In genomic region chr16:33446830-33447229, GRCm38 (mm10) we compare ENCODE assay signal across 17 mouse cellular contexts.
DNase-seq lines count a peak whose midpoint lies in the region; ATAC-seq and TF ChIP-seq lines count a peak whose summit lies in the region.
"Had no signal": no experiment of that assay in that cellular context is flagged by ENCODE, and none has a peak within 500 bp of the region (broad histone marks: within the 10 kb centered on the region; RNA-seq: fewer than 3 reads in every experiment).

No protein-coding gene starts in this region.

- H3K4me1 ChIP-seq in lung, postnatal 0 days (ENCODE audit: insufficient read depth, low read depth, low read length): no peaks in the 10 kb centered on the region
- H3K4me1 ChIP-seq in lung, adult 2 months (ENCODE audit: control insufficient read depth, insufficient read depth, low read length): no peaks in the 10 kb centered on the region
- H3K4me1 ChIP-seq in hindbrain, embryonic 16.5 days (ENCODE audit: control insufficient read depth, insufficient read depth, low read depth, low read length): peaks cover 4% of the 10 kb centered on the region
- 0 out of 2 replicates have a peak, but pooled peaks cover 4% of the 10 kb centered on the region for H3K4me1 ChIP-seq in neural tube, embryonic 14.5 days (ENCODE audit: control insufficient read depth, insufficient read depth, low read length)
- H3K4me1 ChIP-seq: embryonic facial prominence, embryonic 10.5 days; liver, embryonic 15.5 days had no signal

- no peaks in the 10 kb centered on the region for H3K36me3 ChIP-seq in lung, postnatal 0 days (ENCODE audit: insufficient read depth, low read length)
- no peaks in the 10 kb centered on the region for H3K36me3 ChIP-seq in hindbrain, embryonic 16.5 days (ENCODE audit: control insufficient read depth, insufficient read depth, low read length)
- no peaks in the 10 kb centered on the region for H3K36me3 ChIP-seq in neural tube, embryonic 14.5 days (ENCODE audit: control insufficient read depth, insufficient read depth, low read length)

- H3K9me3 ChIP-seq in lung, postnatal 0 days (ENCODE audit: low read length): no peaks in the 10 kb centered on the region
- no peaks in the 10 kb centered on the region for H3K9me3 ChIP-seq in hindbrain, embryonic 16.5 days (ENCODE audit: control insufficient read depth, low read length)
- no peaks in the 10 kb centered on the region for H3K9me3 ChIP-seq in neural tube, embryonic 14.5 days (ENCODE audit: control insufficient read depth, low read length)
- H3K9me3 ChIP-seq: embryonic facial prominence, embryonic 10.5 days; heart, embryonic 15.5 days; liver, embryonic 15.5 days had no signal

- no peak overlapping the region for H3K4me3 ChIP-seq in lung, postnatal 0 days (ENCODE audit: low read depth, low read length)
- H3K4me3 ChIP-seq in lung, adult 2 months (replicated peaks; ENCODE audit: extremely low read depth, low read depth, low read length): no peak overlapping the region
- H3K4me3 ChIP-seq in hindbrain, embryonic 16.5 days (ENCODE audit: low read length): no peak overlapping the region
- H3K4me3 ChIP-seq in neural tube, embryonic 14.5 days (ENCODE audit: low read depth, low read length): no peak overlapping the region
- H3K4me3 ChIP-seq: embryonic facial prominence, embryonic 10.5 days; heart, embryonic 15.5 days; liver, embryonic 15.5 days had no signal

- no peak overlapping the region for H3K27ac ChIP-seq in lung, postnatal 0 days (ENCODE audit: low read length)
- H3K27ac ChIP-seq in hindbrain, embryonic 16.5 days (ENCODE audit: low read depth, low read length): no peak overlapping the region
- H3K27ac ChIP-seq in neural tube, embryonic 14.5 days (ENCODE audit: low read depth, low read length): no peak overlapping the region
- H3K27ac ChIP-seq: embryonic facial prominence, embryonic 10.5 days; heart, embryonic 15.5 days; liver, embryonic 15.5 days had no signal

- no peak for DNase-seq in cerebellum, adult 11 months
- peak; percentile 23 for DNase-seq in lung, postnatal 0 days (ENCODE audit: low spot score)
- DNase-seq in lung, adult 2 months: no peak
- DNase-seq in retina, embryonic 14.5 days (ENCODE audit: low spot score): no peak
- DNase-seq: adrenal gland, adult 8-10 months; kidney, postnatal 25 days; lung, postnatal 4 days; retina, postnatal 1 day; spleen, adult 18-20 months had no signal

- no peak for TF ChIP-seq EP300 in lung, postnatal 0 days (IDR thresholded peaks at IDR 0.05)

- WGBS in lung, postnatal 0 days: 61% methylated on average over 5 of the region's 5 CpGs
- WGBS in lung, adult 2 months: 63% methylated on average over 5 of the region's 5 CpGs
- WGBS in hindbrain, embryonic 16.5 days: 52% methylated on average over 5 of the region's 5 CpGs
- 25% methylated on average over 5 of the region's 5 CpGs for WGBS in neural tube, embryonic 14.5 days

- H3K9ac ChIP-seq in lung, postnatal 0 days (replicated peaks; ENCODE audit: low read depth): no peak overlapping the region
- H3K9ac ChIP-seq in hindbrain, embryonic 16.5 days (ENCODE audit: low read depth, low read length): no peak overlapping the region
- no peak overlapping the region for H3K9ac ChIP-seq in neural tube, embryonic 14.5 days (replicated peaks; ENCODE audit: low read depth, low read length)
- H3K9ac ChIP-seq: heart, embryonic 15.5 days; liver, embryonic 15.5 days had no signal

- no peaks in the 10 kb centered on the region for H3K27me3 ChIP-seq in lung, postnatal 0 days (replicated peaks; ENCODE audit: insufficient read depth, low read length)
- no peaks in the 10 kb centered on the region for H3K27me3 ChIP-seq in hindbrain, embryonic 16.5 days (replicated peaks; ENCODE audit: control insufficient read depth, insufficient read depth, low read length)
- no peaks in the 10 kb centered on the region for H3K27me3 ChIP-seq in neural tube, embryonic 14.5 days (ENCODE audit: control insufficient read depth, insufficient read depth, low read length)
- H3K27me3 ChIP-seq: heart, embryonic 15.5 days; liver, embryonic 15.5 days; Patski had no signal

- no peak for TF ChIP-seq CTCF in lung, postnatal 0 days (IDR thresholded peaks at IDR 0.05)
- no peak for TF ChIP-seq CTCF in lung, adult 2 months (IDR thresholded peaks at IDR 0.05; ENCODE audit: insufficient read depth, low read length)

- H3K4me2 ChIP-seq in lung, postnatal 0 days (replicated peaks; ENCODE audit: low read depth, low read length): no peak overlapping the region
- no peak overlapping the region for H3K4me2 ChIP-seq in hindbrain, embryonic 16.5 days (ENCODE audit: low read length)
- H3K4me2 ChIP-seq in neural tube, embryonic 14.5 days (ENCODE audit: low read depth, low read length): no peak overlapping the region
- H3K4me2 ChIP-seq: heart, embryonic 15.5 days; liver, embryonic 15.5 days had no signal

- no peak for TF ChIP-seq POLR2A in lung, adult 2 months (IDR thresholded peaks at IDR 0.05; ENCODE audit: borderline replicate concordance, extremely low read depth, low read depth, low read length)

- peak; percentile 64 for ATAC-seq in cerebellum, adult (ENCODE audit: insufficient number of reproducible peaks, low FRiP score, low TSS enrichment)
- ATAC-seq in lung, postnatal 0 days: no peak
- peak; percentile 63 for ATAC-seq in hindbrain, embryonic 16.5 days
- peak; percentile 21; the same call in 1 of the 2 replicates for ATAC-seq in neural tube, embryonic 14.5 days (ENCODE audit: low read depth)
- no peak for ATAC-seq in megakaryocyte-erythroid progenitor cell, adult 5-6 weeks (replicated peaks; ENCODE audit: low FRiP score, low TSS enrichment, poor library complexity, severe bottlenecking)
- ATAC-seq: Patski had no signal

Comparison
In these comparisons a context has a peak if more than half of its experiments do, and no peak if none do; other contexts are left out.
1. ATAC-seq: peak in cerebellum, adult (single experiment), hindbrain, embryonic 16.5 days (single experiment) and neural tube, embryonic 14.5 days (single experiment); none in lung, postnatal 0 days (single experiment) and megakaryocyte-erythroid progenitor cell, adult 5-6 weeks (single experiment).